Mouse (Mus musculus) thymus, adult 2 months (tissue): ENCODE measurements at regions not wholly inside any gene's neighbourhood (a gene's known extent, or its start where the extent isn't known, plus 50 kb on each side); places are given as distances from the start of the nearest gene placed in this dataset.

ENCODE experiments used
- CTCF ChIP-seq: fragments of 200-500 bp; IDR thresholded peaks from 2 replicates; pipeline ENCODE4 v1.5.1; 2012; ENCODE audit warnings: mild to moderate bottlenecking, control low read depth, low read length, moderate library complexity, borderline replicate concordance; ENCODE audit not compliant: control insufficient read depth, poor library complexity, insufficient read depth; ENCODE audit errors: extremely low read depth
- POLR2A ChIP-seq: fragments of 200-500 bp; IDR thresholded peaks from 2 replicates; pipeline ENCODE4 v1.6.1; 2012; ENCODE audit warnings: mild to moderate bottlenecking, low read length, control low read depth, moderate library complexity; ENCODE audit not compliant: control insufficient read depth, poor library complexity, insufficient read depth; ENCODE audit errors: extremely low read depth

- TF ChIP-seq POLR2A = no peak
- TF ChIP-seq CTCF = no peak
These were observed 89.7 kb downstream of the Syf2 start for GRCm38 (mm10) chr4:135020262-135020991.
